Mouse (Mus musculus) kidney, adult 9 months (tissue): ENCODE results near the gene Agmat.

Experiments
- DNase-seq: peaks from one replicate; pipeline ENCODE4 v3.0.0; 2022

Gene Agmat

DNA sequence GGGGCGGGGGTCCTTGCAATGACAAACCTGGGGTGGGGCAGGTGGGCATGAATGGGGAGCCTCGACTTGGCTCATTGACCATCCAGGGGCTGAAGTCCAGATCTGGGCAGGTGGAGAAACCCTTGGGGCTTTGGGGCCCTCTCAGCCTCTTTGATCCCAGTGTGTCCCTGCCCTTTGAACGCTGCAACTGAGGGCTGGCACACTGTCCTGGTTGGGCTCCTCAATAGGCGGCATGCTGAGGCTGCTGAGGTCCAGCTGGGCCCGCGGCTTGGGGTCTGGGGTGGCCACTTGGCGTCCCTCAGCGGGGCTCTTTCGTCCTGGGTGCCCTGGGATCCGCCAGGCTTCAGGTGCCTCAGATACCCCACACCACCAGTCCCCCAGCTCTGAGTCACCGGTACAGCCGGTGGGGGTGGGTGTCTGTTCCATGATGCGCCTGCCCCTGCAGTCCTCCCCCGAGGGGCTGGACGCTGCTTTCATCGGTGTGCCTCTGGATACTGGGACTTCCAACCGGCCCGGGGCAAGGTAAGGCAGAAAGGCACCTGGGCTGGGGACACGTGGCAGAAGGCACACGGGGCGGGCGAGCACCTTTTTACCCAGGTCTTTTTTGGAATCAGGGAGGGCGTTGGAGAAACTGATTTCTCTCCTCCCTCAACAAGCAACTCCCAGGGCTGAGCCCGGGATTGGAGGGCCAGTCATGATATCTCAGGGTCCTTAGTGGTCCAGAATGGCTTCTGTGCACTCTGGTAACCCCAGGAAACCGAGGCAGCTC lies at the start of gene Agmat:
Gene Agmat (plus strand): TSS at position 95 of the 769 bp plus-strand sequence.
- DNase-seq, result peak; percentile 48

GRCm38 (mm10) chr4:141704625-141705024 lies 41.8 kb upstream of the Agmat start:
- no peak for DNase-seq

DNA sequence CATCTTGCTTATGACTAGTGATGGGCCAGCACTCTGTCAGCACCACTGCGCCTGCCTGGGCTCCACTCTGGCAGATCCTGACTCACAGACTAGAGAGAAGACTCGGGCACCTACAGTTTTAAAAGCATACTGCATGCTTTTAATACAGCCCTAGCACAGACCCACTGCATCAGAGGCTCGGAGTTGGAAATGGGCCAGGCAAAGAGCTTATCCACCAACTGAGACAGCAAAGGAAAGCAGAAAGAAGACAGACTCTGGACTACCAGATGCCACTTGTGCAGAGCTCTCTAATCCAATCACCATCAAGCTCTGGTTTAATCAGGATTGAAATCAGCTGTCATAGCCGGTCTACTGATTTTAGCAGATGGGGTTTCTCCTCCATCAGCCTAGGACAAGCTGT lies 41.1 kb upstream of the Agmat start:
- no peak for DNase-seq

- DNase-seq, result no peak
Observed at GRCm38 (mm10) chr4:141708005-141708404, 38.5 kb upstream of the Agmat start.

DNA sequence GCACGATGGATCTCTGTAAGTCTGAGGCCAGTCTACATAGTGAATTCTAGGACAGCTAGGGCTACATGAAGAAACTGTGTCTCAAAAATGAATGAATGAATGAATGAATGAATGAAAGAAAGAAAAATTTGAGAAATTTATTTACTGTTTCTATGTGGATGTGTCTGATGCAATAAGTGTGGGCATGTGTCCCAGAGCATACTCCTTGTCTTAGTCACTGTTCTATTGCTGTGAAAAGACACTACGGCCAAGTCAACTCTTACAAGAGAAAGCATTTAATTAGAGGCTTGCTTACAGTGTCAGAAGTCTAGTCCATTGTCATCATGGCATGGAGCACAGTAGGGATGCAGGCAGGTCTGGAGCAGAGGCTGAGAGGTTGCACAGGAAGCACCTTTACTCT lies 37.5 kb upstream of the Agmat start:
- no peak for DNase-seq

DNA sequence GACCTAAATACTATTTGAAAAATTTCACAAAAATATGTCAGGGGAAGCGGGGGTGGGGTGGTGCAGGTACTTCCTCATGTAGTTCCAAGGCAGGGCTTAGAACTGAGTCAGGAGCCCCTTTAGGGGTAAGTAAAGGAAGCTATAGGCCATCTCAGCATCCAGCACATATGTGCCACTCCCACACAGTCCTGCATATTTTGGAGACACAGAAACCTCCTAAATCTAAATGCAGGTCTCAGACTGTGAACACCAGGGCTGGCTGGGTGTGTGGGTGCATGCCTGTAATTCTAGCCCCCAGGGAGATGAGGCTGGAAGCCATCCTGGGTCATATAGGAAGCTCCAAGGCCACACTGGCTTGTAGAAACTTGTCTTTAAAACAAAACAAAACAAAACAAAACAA lies 35.2 kb upstream of the Agmat start:
- no peak for DNase-seq

GRCm38 (mm10) chr4:141713598-141714142 lies 32.8 kb upstream of the Agmat start:
- no peak for DNase-seq

- DNase-seq, result no peak
Observed at GRCm38 (mm10) chr4:141715027-141715426, 31.4 kb upstream of the Agmat start.

GRCm38 (mm10) chr4:141717633-141718032 lies 28.8 kb upstream of the Agmat start:
- no peak for DNase-seq

GRCm38 (mm10) chr4:141719304-141719703 lies 27.2 kb upstream of the Agmat start:
- DNase-seq, result no peak

- DNase-seq, result no peak
Observed at GRCm38 (mm10) chr4:141720761-141721523, 25.5 kb upstream of the Agmat start.

- peak; percentile 67 for DNase-seq
Observed at GRCm38 (mm10) chr4:141721961-141722360, 24.5 kb upstream of the Agmat start.

- DNase-seq, result peak; percentile 86
Observed at GRCm38 (mm10) chr4:141722731-141723672, 23.5 kb upstream of the Agmat start, which contains the start of gene Ddi2. Gene Ddi2 (minus strand): TSS chr4:141723419.

- no peak for DNase-seq
Observed at GRCm38 (mm10) chr4:141723673-141724068, 22.8 kb upstream of the Agmat start.

DNA sequence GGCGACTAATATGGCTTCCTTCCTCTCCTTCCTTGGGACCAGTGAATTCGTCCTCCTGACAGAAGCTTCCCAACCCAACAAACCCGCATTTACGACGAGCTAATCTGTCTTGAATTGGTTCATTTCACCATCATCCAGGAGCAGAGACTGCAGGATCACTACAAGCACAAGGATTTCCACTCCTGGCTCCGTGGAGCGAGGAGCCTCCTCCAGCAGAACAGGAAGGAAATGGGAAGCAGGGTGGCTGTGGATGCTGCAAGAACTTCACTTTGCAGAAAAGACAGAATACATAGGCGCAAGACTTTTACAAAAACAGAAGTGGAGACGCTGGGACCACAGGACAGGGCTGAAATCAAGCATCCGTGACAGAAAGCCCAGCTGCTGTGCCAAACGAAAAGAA lies 21.9 kb upstream of the Agmat start:
- no peak for DNase-seq

DNA sequence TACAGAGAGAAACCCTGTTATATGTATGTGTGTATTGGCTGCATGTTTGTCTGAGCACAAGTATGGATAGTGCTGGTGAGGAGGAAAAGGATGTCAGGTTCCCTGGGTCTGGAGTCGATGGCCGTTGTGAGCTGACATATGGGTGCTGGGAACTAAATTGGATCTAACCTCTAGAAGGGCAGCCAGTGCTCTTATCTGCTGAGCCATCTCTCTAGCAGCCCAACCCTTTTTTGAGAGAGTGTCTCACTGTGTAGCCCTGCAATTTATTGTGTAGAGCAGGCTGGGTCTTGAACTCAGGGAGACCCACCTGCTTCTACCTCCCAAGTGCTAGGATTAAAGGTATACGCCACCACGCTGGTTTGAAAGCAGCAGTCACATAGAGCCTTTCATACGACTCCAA lies 21.2 kb upstream of the Agmat start:
- DNase-seq, result no peak

DNA sequence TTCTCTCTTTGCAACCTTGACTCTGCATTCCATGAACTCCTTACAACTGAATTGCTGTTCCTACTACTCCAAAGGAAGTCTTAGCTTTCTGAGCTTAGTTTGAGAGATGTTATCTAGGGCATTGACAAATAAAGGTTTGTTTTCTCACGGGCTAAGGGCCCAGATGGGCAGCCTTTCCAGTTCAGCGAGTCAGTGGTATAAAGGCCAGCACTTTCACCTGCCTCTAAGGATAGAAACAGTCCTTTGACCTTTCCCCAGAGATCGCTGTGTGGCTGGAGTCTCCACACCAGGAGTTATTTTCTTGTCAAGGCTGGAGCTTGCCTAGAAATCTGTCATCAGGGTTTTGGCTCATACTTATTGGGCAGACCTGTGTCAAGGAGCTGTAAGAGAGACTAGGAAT lies 20.7 kb upstream of the Agmat start:
- DNase-seq, result peak; percentile 87

DNA sequence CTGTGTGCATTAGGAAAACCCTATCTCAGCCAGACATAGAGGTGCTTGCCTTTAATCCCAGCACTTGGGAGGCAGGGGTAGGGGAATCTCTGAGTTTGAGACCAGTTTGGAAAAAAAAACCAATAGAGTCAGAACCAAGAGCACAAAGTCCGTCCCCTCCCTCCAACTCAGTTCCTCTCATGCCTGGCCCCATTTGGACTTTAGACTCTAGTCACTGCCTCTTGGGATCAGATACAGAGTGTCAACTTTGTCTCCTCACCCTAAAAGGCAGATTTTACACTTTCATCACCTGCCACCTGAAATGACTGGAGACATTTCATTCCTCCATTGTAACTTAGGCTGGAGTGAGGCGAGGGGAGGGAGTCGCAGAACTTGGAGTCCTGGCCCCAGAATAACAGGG lies 17.2 kb upstream of the Agmat start:
- peak; percentile 86 for DNase-seq

DNA sequence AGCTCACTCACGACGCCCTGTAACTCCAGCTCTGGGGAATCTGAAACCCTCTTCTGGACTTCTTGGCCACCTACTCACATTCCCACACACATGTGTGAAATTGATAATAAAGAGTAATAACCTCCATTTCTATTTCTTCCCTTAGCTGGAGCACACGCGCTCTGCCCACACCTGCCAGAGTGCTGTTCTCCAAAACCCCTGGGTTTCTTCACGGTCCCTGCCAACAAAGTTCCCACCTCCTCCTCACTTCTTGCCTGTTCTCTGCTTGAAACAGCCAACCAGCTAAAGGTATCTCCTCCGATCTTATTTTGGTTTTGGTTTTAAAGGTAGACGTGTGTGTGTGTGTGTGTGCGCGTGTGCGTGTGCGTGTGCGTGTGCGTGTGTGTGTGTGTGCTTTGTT lies 16.1 kb upstream of the Agmat start:
- DNase-seq, result no peak

DNA sequence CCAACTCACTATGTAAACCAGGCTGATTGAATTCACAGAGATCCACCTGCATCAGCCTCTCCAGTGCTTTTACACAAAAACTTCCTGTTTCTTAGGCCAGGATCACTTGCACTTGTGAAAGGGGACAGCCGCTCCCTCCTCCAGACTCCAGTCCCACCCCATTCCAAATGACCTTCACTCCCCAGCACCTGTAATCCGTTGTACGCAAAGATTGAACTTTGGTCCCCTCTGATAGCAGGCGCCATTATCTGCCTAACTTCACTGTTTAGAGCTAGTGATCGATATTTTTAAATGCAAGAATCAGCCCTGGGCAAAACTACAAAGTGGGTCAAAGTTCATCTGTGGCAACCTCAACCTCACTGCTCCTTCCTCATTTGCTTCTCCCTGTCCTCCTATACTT lies 14.7 kb upstream of the Agmat start:
- peak; percentile 47 for DNase-seq

DNA sequence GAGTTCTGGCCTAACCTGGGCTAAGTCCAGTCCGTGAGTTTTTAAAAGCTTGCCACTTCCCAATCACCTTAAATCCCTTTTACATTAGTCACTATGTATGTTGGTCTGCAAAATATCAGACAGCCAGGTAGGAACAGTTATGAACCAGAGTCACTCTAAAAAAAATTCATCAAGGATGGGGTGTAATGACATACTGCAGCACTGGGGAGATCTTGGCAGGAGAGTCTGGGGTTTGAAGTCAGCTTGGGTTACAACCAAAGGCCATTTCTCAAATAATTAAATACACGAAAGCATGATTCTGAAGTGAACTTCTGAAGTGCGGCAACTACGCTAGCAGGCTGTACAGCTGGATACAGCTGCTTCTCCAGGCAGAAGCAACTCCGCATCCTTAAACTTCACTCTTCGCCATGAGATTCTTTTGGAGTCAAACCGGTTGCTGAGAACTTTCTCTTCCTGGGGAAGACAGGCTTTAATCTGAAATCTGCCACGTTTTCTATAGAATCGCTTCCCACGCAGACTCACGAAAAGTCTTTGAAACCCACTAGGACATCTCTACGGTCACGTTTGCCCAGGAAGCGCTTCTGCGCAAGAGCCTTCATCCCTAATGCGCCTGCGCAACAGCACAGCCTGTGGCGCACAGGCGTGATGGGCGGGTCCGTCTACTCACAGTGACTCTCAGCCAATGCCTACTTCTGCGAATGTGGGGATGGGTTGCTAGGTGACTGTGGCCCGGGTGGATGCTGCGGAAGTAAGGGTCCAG lies 11.8 kb upstream of the Agmat start:
- DNase-seq, result peak; percentile 94

DNA sequence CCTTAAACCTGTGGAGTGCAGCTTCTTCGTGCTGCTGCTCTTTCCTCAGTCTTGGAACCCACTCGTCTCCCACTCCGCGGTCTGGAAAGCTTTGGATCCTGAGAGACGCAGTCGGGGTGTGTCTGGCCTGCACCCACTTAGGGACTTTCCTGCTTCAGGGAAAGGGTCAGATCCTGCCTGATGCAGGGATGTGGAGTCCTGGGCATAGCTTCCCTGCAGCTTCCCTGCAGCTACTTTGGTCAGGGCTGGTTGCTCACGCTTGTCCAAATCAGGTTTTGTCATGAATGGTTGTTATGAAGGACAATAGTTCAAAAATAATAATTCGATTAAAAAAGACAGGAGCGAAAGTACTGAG lies 11.3 kb upstream of the Agmat start:
- DNase-seq, result no peak
